Mouse (Mus musculus) urinary bladder, postnatal 10 days (tissue): ENCODE measurements around the gene Rad51b.

Experiments
- DNase-seq: peaks from one replicate; pipeline ENCODE4 v3.0.0; 2022; ENCODE audit warnings: low spot score

Gene Rad51b

GRCm38 (mm10) chr12:79687683-79688386 lies 390.8 kb downstream of the Rad51b start:
- DNase-seq: no peak

GRCm38 (mm10) chr12:79689299-79689698 lies 392.2 kb downstream of the Rad51b start:
- no peak for DNase-seq

- no peak for DNase-seq
Measured at GRCm38 (mm10) chr12:79691929-79692862, 395.1 kb downstream of the Rad51b start.

GRCm38 (mm10) chr12:79695832-79696434 lies 398.9 kb downstream of the Rad51b start:
- DNase-seq: no peak

- DNase-seq: no peak
Measured at GRCm38 (mm10) chr12:79703555-79703954, 406.5 kb downstream of the Rad51b start.

- DNase-seq: no peak
Measured at GRCm38 (mm10) chr12:79705501-79706266, 408.6 kb downstream of the Rad51b start.

GRCm38 (mm10) chr12:79707565-79708422 lies 410.7 kb downstream of the Rad51b start:
- no peak for DNase-seq

GRCm38 (mm10) chr12:79708423-79708733 lies 411.3 kb downstream of the Rad51b start:
- DNase-seq: no peak

- DNase-seq: no peak
Measured at GRCm38 (mm10) chr12:79713286-79713685, 416.2 kb downstream of the Rad51b start.

- DNase-seq: no peak
Measured at GRCm38 (mm10) chr12:79714484-79714883, 417.4 kb downstream of the Rad51b start.

- no peak for DNase-seq
Measured at GRCm38 (mm10) chr12:79715506-79716345, 418.6 kb downstream of the Rad51b start.

GRCm38 (mm10) chr12:79719091-79719846 lies 422.2 kb downstream of the Rad51b start:
- no peak for DNase-seq

- DNase-seq: no peak
Measured at GRCm38 (mm10) chr12:79719847-79720201, 422.7 kb downstream of the Rad51b start.

- no peak for DNase-seq
Measured at GRCm38 (mm10) chr12:79724875-79725274, 427.8 kb downstream of the Rad51b start.

GRCm38 (mm10) chr12:79725711-79726110 lies 428.6 kb downstream of the Rad51b start:
- DNase-seq: no peak

- no peak for DNase-seq
Measured at GRCm38 (mm10) chr12:79726116-79726515, 429.0 kb downstream of the Rad51b start.

- no peak for DNase-seq
Measured at GRCm38 (mm10) chr12:79726959-79727358, 429.9 kb downstream of the Rad51b start.

- no peak for DNase-seq
Measured at GRCm38 (mm10) chr12:79729926-79730506, 432.9 kb downstream of the Rad51b start.

- DNase-seq: no peak
Measured at GRCm38 (mm10) chr12:79731905-79732304, 434.8 kb downstream of the Rad51b start.
